Mouse (Mus musculus): Measurements from ENCODE around the gene Csf2ra.

GRCm38 (mm10) chr19:61275446-61275845, 47.2 kb upstream of the Csf2ra start:
- TF ChIP-seq CTCF (IDR thresholded peaks at IDR 0.05; ENCODE audit: borderline replicate concordance, extremely low read depth, insufficient read depth, insufficient read length): no peak
- TF ChIP-seq POLR2A (IDR thresholded peaks at IDR 0.05; ENCODE audit: borderline replicate concordance, extremely low read depth, insufficient read depth, insufficient read length, poor library complexity, severe bottlenecking): no peak
